Mouse (Mus musculus) bone marrow, adult 2 months (tissue): Measurements from ENCODE around the gene Cdc14a.

Experiments used
- CTCF ChIP-seq: fragments of 200-500 bp; IDR thresholded peaks from 2 replicates; pipeline ENCODE4 v1.5.1; 2011; ENCODE audit warnings: low read length, control low read depth; ENCODE audit not compliant: control insufficient read depth, insufficient read depth
- POLR2A ChIP-seq: fragments of 200-500 bp; IDR thresholded peaks from 2 replicates; pipeline ENCODE4 v1.6.1; 2011; ENCODE audit warnings: low read depth, mild to moderate bottlenecking, control low read depth, low read length, borderline replicate concordance; ENCODE audit not compliant: control insufficient read depth

DNA sequence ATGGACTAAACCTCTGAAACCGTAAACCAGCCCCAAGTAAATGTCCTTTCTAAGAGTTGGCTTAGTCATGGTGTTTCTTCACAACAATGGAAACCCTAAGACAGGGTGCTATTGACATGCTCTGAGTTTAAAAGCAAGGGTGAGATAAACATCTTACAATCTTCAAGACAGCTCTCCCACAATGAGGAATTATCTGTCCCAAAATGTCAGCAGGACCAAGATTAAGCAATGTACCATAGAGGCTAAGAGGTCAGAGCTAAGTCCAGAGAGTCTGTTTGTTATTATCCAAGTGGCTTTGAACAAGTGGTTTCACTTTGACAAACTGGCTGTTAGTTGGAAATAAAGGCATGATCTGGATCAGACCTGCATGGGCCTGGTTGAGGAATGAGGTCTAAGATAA is 159.9 kb downstream of the Cdc14a start:
- TF ChIP-seq CTCF (no peak), POLR2A (no peak)
